Mouse (Mus musculus): ENCODE measurements around the gene Mpv17l2. TPM values are rescaled to one million over a fixed set of nuclear protein-coding genes. Genes with fewer than 3 reads are reported as not detected.

Gene Mpv17l2
- 10 to 100 TPM; 28.3 to 31.9 TPM for total RNA-seq (2021)
- long read RNA-seq, experiment 1, transcript Mpv17l2-201 (5 exons, 980 nt): major isoform, 37 of 40 reads
- long read RNA-seq, experiment 1, partial matches to known transcripts: 0 of 40 reads
- long read RNA-seq, experiment 1, other reads (novel, unspliced or antisense): 3 of 40 reads
- long read RNA-seq, experiment 2, transcript Mpv17l2-201 (5 exons, 980 nt): major isoform, 44 of 48 reads
- long read RNA-seq, experiment 2, partial matches to known transcripts: 0 of 48 reads
- long read RNA-seq, experiment 2, other reads (novel, unspliced or antisense): 3 of 48 reads

DNA sequence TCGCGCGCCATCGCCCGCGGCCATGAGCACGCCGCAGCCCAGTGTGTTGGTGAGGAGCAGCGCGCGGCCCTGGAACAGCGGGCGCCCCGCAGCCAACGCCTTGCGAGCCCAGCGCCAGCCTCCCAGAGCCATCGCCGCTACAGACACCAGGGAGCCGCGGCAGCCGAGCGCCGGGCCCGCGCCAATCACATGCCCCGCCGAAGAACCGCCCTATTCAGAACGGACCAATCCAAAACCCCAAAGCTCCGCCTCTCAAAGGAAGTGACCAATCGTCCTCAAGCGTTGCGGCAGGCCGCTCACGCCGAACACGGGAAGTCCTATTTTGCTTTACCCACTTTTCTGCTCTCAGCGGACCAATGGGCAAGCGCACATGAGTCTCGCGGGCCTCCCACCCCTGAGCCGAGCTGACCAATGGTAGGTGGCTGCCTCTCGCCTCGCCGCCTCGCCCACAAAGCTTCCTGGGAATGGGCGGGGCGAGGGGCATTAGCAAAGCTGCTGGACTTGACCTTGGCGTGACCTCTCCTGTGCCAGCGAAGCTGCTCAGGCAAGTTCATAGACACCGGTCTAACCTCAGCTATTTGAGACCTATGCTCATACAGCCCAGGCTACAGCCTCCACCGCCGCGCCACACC lies at the start of gene Mpv17l2:
Gene Mpv17l2, minus strand, starts transcription at position 172 of the 632 bp plus-strand sequence.
- intact Hi-C loops (cut with DNase I; ENCODE audit: low total_unique reads): no loop called here
- peak; percentile 94 for DNase-seq

DNA sequence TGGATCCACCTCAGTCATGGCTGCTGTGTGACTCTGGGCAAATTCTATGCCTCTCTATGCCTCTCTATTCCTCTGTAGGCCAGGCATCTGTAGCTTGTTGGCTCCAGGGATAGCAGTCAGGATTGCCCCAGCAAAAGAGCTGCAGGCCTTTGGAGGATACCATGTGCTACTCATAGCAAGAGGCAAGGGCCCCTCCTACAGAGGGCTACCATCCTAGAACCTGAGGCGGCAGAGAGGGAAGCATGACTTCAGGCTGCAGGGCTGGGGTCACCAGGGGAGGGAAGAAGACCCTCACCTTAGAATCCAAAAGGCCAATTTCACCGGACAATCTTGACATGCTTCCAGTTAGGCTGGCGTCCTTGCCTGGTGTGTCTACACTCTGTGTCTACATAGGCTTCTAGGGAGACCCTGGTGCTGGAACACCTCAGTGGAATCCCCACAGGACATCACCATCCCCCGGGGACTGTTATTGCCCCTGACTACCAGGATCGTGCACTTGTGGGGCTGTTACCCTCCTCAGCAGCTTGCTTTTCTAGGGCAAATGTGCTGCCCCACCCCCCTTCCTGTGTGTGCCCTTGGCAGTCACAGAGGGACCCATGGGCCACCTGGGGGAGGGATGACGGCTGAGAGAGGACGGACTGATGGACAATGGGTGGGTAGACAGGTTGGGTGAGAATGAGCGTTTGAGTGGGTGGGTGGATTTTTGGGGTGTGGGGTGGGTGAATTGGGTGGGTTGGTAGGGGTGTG lies 48.4 kb upstream of the Mpv17l2 start:
- intact Hi-C loops (cut with DNase I; ENCODE audit: low total_unique reads): loop anchor here (5.0 kb wide), 1 partner anchor 37 kb away; no protein-coding TSS in a partner anchor
- DNase-seq: no peak

DNA sequence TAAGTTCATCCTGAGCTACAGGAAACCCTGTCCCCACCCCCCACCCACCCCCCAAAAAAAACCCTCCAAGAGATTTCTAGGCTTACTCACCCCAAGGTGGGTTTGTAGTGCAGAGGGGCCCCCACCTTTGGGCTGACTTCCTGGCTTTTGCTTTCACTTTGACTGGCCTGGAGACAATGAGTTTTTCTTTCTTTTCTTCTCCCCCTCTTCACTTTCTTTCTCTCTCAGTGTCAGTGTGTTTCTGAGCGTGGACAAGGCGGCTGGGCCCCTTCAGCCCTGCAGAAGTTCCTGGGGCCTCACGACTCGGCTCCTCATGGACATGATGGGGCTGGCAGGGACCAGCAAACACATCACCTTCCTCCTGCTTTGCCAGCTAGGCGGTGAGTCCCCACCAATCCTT lies 47.5 kb upstream of the Mpv17l2 start, which contains the start of gene Il12rb1:
Gene Il12rb1, plus strand, starts transcription at position 211 of the 400 bp plus-strand sequence.
- intact Hi-C loops (cut with DNase I; ENCODE audit: low total_unique reads): loop anchor here (5.0 kb wide), 1 partner anchor 36 kb away; no protein-coding TSS in a partner anchor
- no peak for DNase-seq

DNA sequence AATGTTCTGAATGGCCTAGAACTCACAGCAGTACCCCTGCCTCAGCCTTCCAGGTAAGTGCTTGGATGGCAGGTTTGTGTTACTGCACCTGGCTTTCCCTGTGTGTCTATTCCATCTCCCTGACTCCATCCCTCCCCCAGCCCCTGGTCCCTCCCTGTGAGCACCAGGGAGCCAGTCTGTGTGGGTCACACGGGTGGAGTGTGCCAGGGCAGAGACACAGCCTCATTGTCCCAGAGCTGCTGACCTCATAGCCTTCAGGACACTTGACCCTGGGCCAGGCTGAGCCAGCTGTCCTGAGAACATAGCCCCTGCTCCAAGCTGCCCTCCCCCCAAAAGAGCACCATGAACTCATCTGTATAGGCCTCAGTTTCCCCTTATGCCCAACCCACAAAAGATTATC lies 46.6 kb upstream of the Mpv17l2 start:
- DNase-seq: no peak
- intact Hi-C loops (cut with DNase I; ENCODE audit: low total_unique reads): loop anchor here (5.0 kb wide), 1 partner anchor 35 kb away; no protein-coding TSS in a partner anchor

DNA sequence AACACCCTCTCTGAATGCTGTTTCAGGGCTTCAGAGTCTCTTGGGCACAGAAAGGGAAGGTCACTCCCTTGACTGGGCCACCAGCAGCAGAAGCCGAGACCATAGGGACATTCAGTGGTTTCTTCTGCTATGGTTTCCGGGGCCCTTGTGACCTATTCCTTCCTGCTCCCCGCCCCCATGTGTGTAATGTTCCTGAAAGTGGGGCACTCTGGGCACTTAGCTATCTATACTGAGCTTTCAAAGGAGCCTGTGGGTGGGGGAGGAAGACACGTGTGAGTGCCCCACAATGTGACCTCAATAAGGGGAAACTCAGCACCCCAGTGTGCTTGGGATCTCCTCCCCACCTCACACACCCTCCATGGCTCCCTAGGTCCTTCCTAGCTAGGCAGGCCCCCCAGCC lies 45.8 kb upstream of the Mpv17l2 start:
- DNase-seq: no peak
- intact Hi-C loops (cut with DNase I; ENCODE audit: low total_unique reads): loop anchor here (5.0 kb wide), 1 partner anchor 34 kb away; no protein-coding TSS in a partner anchor

DNA sequence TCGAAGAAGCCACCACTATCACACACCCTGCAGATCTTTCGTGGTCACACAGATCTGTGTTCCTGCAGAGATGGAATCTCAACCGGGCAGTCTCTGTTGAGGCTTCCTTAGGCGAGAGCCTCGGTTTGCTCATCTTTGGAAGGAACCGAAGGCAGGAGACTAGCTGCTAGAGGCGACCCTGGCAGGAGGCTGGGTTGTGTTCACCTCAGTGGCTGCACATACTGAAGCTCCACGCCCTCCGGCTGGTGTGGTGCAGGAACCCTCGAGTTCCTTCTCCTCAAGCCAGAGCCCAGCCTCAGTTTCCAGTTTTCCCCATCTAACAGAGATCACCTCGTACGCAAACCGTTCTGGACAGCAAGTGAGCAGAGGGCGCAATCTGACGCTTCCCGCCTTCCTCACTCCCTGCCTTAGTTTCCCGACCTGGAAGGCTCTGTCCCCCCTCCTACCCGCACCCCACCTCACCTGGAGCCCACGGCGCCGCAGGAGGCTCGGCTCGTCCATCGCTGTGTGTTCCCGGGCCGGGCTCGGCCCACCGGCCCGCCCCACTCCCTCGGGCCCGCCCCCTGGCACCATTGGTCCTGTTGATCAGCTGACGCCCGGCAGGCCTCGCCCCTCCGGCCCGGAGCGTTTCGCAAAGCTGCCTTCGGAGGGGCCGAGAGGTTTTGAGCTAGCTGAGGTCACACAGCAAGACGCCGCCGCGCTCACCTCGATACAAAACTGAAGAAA lies 43.9 kb upstream of the Mpv17l2 start, which contains the start of gene Mast3:
Gene Mast3, minus strand, starts transcription at position 574 of the 726 bp plus-strand sequence.
- intact Hi-C loops (cut with DNase I; ENCODE audit: low total_unique reads): loop anchor here (5.0 kb wide), 1 partner anchor 32 kb away; no protein-coding TSS in a partner anchor
- DNase-seq: peak; percentile 92

DNA sequence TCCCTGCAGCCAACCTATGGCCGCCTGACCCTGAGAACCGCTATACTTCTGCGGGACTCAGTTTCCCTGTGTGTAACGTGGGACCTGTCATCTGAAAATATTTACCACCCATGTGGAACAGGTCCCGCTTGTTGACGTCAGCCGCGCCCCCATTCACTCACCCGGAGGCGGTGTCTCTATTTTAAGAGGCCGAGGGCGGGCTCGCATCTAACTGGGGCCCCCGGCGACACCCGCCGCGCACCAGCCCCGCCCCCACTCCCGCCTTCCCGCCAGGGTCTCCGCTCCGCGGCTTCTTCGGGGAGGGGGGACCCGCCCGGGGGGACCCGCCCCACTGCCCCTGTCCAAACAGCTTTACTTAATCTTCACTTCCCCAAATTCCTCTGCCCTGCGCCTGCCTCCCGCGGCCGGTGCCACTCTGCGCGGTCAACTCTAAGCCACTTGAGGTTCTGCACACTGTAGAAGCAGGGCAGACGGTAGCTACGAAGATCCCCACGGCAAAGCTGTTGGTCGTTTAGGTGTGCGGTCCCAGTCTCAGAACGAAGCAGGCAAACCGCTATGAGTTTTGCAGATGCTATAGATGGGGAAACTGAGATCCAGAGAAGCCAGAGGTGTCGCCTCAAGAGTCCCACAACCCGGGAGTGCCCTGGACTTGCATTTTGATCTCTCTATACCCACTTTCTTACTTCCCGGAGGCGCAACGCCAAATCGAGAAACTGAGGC lies 43.2 kb upstream of the Mpv17l2 start:
- DNase-seq: peak; percentile 52
- intact Hi-C loops (cut with DNase I; ENCODE audit: low total_unique reads): no loop called here

DNA sequence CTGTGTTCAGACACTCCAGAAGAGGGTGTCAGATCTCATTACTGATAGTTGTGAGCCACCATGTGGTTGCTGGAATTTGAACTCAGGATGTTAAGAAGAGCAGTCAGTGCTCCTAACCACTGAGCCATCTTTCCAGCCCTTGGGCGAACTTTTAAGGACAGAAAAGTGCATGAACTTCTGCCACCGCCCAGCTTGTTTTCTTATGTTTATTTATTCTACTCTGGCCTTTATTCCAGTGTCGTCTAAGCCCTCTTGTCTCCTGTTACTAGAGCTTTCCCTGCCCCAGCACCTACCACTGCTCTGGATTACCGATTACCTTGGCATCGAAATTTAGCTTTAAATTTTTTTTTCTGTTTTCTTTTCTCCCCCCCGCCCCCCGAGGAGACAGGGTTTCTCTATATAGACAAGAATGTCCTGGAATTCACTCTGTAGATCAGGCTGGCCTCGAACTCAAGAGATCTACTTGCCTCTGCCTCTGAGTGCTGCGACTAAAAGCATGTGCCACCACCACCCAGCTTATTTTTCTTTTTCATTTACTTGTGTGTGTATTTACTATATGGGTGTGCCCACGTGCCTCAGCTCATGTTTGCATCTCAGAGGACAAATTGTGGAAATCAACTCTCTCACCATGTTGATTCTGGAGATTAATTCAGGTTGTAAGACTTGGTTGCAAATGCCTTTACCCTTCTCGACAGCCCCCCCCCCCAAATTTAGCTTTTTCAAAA lies 42.2 kb upstream of the Mpv17l2 start:
- DNase-seq: no peak
- intact Hi-C loops (cut with DNase I; ENCODE audit: low total_unique reads): no loop called here

DNA sequence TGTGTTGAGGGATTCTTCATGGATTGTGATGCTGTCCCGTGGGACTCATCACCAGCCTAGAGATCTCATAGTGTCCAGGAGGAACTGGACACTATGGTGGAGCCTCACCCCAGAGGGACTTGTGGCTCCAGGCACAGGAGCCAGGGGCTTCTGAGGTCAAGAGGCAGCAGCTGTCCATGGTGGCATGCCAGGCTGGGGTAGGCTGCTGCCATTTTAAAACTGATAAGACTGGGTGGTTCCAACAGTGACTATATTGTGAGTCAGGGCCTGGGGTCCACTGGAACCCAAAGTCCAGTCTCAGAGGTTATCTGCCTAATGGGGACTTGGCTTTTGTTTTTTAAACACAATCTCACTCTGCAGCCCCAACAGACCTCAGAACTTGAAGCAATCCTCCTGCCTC lies 41.1 kb upstream of the Mpv17l2 start:
- no peak for DNase-seq
- intact Hi-C loops (cut with DNase I; ENCODE audit: low total_unique reads): no loop called here

DNA sequence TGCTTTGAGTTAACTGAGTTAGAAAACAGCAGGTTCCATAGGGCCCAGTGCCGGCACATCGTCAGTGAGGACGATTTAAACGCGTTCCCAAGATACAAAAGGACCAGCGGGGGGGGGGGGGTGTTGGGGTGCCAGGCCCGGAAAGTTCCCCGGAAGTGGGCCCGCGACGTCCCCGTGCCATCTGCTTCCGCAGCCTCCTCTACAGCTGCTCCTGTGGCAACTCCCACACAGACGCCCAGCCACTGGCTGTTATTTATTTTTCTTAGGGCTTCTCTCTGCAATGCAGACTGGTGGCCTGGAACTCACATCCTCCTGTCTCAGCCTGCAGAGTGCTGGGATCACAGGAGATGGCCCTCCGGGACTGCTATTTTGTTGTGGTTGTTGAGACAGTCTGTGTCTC lies 40.4 kb upstream of the Mpv17l2 start:
- DNase-seq: no peak
- intact Hi-C loops (cut with DNase I; ENCODE audit: low total_unique reads): no loop called here

DNA sequence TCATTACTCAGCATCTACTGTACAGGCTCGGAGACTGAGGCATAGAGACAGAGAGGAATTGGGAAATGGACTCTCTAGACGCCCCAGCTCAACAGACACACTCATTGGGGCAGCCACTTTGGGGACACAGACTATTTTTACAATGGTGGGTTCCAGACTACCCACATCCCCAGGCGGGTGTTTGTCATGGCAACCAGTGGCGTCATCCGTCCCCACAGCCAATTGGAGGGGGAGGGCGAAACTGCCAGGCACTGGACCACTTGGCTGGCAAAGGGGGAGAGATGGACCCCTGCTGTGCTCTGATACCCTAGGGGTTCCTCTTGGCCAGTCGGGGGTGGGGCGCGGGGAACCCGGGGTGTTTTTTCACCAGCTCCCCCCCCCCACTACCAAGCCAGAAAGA lies 39.9 kb upstream of the Mpv17l2 start:
- intact Hi-C loops (cut with DNase I; ENCODE audit: low total_unique reads): no loop called here
- DNase-seq: no peak

DNA sequence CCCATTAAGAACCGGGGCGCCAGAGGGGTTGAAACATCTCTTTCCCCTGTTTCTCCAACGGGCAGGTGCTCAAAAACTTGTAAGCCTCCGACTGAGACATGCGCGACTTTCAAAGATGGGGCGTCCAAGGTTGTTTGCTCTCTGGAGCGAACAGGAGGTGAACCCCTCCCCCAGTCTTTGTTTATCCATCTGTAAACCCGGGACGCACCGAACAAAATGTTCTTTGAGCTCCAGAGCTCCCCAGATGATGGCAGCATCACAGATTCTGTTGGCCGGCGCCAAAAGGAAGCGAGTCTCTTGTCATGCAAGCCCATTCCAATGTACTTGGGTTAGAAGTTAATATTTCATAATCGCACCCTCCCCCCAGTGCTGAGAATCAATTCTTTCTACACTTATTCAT lies 37.5 kb upstream of the Mpv17l2 start:
- DNase-seq: no peak
- intact Hi-C loops (cut with DNase I; ENCODE audit: low total_unique reads): no loop called here

DNA sequence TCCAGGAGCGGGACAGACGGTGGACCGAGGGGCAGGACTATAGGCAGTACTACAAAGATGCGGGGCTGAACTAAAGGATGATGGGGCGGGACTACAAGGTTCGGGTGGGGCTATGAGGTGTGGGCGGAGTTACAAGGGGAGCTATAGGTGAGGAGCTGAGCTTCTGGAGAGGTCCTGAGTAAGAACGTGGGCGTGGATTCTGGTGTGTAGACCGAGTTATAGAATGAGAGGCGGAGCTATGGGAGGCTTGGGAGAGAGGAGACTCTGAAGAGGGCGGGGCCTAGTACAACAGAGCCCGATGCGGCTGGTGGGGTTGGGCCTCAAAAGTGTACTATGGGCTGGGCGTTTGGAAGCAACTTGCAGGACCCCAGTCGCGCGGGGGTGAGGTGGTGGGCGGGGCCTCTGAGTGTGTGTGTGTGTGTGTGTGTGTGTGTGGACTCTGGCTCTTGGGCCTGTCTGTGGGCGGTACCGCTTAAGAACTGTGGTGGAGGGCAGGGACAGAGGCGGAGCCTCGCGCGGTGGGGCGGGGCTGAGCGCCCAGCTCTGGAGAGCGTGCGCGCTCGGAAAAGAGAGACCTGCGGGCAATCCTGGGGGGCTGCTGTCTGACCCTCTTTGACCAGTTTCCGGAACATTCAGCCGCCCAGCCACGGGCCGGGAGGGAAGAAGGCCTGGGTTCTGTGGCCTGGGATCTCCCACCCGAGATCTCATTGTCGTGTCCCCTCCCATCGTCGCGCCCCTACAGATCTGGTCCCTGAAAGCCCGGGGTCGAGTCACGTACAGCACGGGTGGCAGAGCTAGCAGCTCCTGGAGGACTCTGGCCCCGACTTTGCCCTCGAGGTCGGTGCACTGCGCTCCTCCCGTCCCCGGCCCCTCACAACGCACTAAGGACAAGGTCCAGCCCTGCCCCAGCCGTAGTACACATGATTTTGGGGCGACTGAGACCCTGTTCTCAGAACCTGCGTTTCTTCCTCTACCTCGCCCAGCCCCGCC lies 36.6 kb upstream of the Mpv17l2 start:
- DNase-seq: peak; percentile 82
- intact Hi-C loops (cut with DNase I; ENCODE audit: low total_unique reads): no loop called here

DNA sequence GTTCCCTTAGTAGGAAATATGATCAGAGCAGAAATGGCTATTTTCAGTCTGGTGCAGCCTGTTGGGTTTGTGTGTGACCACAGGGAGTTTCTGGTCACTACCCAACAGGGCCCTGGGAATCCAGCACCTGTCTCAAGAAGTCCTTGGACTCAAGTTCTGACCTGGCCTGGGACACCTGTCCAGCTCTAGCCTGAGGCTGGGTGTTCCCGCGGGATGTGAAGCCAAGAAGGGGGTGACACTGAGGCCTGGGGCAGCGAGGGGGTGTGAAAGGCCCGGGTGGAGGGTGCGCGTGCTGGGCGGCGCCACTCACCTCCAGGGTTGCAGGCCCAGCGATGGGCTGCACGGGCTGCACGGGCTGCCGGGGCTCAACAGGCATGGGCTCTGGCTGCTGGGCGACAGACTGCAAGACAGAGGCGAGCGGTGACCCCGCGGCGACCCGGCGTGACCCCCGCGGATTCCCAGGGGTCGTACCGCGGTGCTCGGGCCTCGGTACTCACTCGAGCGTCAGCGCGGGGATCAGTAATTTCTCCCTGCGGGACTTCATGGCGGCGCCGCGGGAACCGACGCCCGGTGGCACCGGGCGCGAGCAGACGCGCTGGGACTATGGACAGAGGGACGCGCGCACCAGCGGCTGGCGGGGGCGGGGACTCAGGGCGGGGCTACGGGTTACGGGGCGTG lies 35.8 kb upstream of the Mpv17l2 start:
- peak; percentile 81 for DNase-seq
- intact Hi-C loops (cut with DNase I; ENCODE audit: low total_unique reads): no loop called here

DNA sequence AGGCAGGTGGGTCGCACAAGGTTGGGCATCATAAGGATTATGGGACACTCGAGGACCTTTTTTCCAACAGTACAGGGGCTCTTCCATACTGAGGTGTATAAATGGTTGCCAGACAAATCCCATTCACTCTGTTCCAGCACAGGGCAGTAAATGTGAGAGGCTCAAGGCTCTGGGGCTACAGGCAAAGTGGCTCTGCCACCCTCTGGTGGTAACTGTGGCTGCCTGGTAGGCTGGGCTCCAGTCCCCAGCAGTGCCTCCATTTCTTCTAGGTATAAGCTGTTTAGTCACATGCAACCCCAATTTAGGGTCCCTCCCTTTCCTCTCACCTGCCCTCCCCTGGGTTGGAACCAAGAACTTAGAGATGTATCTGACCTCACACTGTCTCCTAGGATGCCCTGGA lies 34.6 kb upstream of the Mpv17l2 start:
- intact Hi-C loops (cut with DNase I; ENCODE audit: low total_unique reads): no loop called here
- no peak for DNase-seq

DNA sequence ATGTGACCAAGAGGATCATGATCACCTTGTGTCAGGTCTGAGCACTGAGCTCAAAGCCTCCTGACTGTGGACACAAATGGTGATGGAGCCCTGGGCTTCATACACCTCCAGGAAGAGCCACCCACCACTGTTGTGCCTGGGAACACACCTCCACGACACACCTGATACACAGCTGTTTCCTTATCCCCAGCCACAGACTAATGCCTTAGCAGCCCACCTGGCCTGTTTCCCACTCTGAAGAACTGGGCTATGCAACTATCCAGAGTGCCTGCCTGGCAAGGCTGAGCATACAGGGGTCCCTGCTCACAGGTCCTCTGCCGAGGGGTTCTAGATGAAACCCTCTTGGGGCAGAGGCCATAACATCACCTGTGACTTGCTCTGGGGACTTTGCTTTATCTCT lies 33.5 kb upstream of the Mpv17l2 start:
- intact Hi-C loops (cut with DNase I; ENCODE audit: low total_unique reads): no loop called here
- DNase-seq: no peak

DNA sequence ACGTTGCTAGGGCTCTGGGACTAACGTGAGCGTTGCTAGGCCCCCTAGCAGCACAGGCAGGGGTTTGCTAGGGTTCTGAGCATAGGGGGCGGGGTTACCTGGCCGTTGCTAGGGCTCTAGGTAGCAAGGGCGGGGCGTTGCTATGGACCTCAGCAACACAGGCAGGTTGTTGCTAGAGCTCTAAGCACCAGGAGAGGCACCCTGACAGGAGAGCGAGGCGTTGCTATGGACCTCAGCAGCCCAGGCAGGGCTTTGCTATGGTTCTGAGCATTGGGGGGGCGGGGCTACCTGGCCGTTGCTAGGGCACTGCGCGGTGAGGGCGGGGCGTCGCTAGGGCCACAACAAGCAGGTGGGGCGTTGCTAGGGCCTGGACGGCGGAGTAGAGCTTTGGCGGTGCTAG lies 32.0 kb upstream of the Mpv17l2 start:
- intact Hi-C loops (cut with DNase I; ENCODE audit: low total_unique reads): no loop called here
- no peak for DNase-seq

Measured in gastrocnemius, postnatal 14 days (tissue).